Mouse (Mus musculus): ENCODE results near the gene Gnat1.

- TF ChIP-seq CTCF (conservative IDR thresholded peaks at IDR 0.05; ENCODE audit: insufficient read depth, insufficient read length, low read depth, low read length): no peak
- no peak for TF ChIP-seq POLR2A (IDR thresholded peaks at IDR 0.05; ENCODE audit: low read depth, low read length)
Measured at GRCm38 (mm10) chr9:107650225-107650624, 29.3 kb downstream of the Gnat1 start.
